Mouse (Mus musculus): ENCODE measurements at regions not wholly inside any gene's neighbourhood (a gene's known extent, or its start where the extent isn't known, plus 50 kb on each side); places are given as distances from the start of the nearest gene placed in this dataset.

GRCm38 (mm10) chr5:52309317-52310060 lies 54.1 kb upstream of the Sod3 start:
- peak; percentile 49 for DNase-seq (ENCODE audit: low spot score)

- DNase-seq (ENCODE audit: low spot score), result no peak
Observed at GRCm38 (mm10) chr5:52296303-52296702, 67.3 kb upstream of the Sod3 start.

GRCm38 (mm10) chr5:52294466-52294865 lies 69.1 kb upstream of the Sod3 start:
- DNase-seq (ENCODE audit: low spot score), result no peak

- DNase-seq (ENCODE audit: low spot score), result no peak
Observed at GRCm38 (mm10) chr5:52288319-52288718, 75.3 kb upstream of the Sod3 start.

GRCm38 (mm10) chr5:52280871-52281270 lies 82.7 kb upstream of the Sod3 start:
- no peak for DNase-seq (ENCODE audit: low spot score)

GRCm38 (mm10) chr5:52278111-52278510 lies 85.5 kb upstream of the Sod3 start:
- DNase-seq (ENCODE audit: low spot score), result no peak

GRCm38 (mm10) chr5:52263214-52263613 lies 72.9 kb upstream of the Dhx15 start:
- no peak for DNase-seq (ENCODE audit: low spot score)

GRCm38 (mm10) chr5:52258075-52258474 lies 67.8 kb upstream of the Dhx15 start:
- DNase-seq (ENCODE audit: low spot score), result no peak

GRCm38 (mm10) chr5:52254602-52255071 lies 64.3 kb upstream of the Dhx15 start:
- peak; percentile 14 for DNase-seq (ENCODE audit: low spot score)

- DNase-seq (ENCODE audit: low spot score), result no peak
Observed at GRCm38 (mm10) chr5:52249804-52250203, 59.5 kb upstream of the Dhx15 start.

- no peak for DNase-seq (ENCODE audit: low spot score)
Observed at GRCm38 (mm10) chr5:52243931-52244330, 53.6 kb upstream of the Dhx15 start.

- no peak for DNase-seq (ENCODE audit: low spot score)
Observed at GRCm38 (mm10) chr5:52242414-52242813, 52.1 kb upstream of the Dhx15 start.

- no peak for DNase-seq (ENCODE audit: low spot score)
Observed at GRCm38 (mm10) chr5:52240540-52240939, 50.2 kb upstream of the Dhx15 start.
